Mouse (Mus musculus): ENCODE measurements around the gene Tram2.

The Tram2 gene

GRCm38 (mm10) chr1:20969642-20970041 lies 109.4 kb downstream of the Tram2 start:
- no peak for DNase-seq (ENCODE audit: low spot score)

DNA sequence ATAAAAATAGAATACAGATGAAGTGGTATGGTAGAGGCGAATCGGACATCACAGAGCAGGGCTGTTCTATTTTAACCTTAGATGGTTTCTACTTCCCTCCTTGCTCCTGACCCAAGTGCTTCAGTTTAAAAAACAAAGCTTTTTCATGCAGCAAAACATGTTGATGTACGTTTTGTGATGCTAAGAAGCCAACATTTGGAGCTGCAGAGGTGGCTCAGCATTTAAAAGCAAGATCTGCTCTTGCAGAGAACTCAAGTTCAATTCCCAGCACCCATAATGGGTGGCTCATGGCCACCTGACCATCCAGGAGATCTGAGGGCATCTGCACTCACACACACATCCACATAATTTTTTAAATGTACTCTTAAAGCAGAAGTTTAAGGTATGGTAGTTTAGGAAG lies 124.2 kb downstream of the Tram2 start:
- no peak for DNase-seq (ENCODE audit: low spot score)

- DNase-seq (ENCODE audit: low spot score): no peak
Measured at GRCm38 (mm10) chr1:20951799-20952198, 127.2 kb downstream of the Tram2 start.

DNA sequence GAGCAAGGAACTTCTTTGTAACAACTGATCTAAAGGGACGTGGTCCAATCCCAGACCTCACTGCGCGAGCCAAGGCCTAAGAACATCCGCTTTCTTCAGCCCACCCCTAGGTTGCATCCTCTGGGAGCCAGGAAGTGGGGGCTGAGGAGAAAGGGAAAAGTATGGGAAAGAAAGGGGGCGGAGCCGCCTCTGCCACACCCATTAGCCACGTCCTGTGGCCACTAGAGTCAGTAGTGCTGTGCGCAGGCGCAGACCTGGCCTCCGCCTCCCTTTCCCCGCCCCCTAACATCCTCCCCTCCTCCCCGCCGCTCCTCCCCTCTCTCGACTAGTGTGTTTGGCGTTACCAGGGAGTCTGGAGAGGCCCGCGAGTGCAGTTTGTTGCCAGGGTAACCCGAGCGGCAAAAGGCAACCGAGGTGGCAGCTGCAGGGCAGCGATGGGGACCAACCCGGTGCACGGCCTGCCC lies 127.7 kb downstream of the Tram2 start, which contains the start of gene Efhc1:
Gene Efhc1, plus strand, starts transcription at position 327 of the 464 bp plus-strand sequence.
- peak; percentile 93 for DNase-seq (ENCODE audit: low spot score)
